Mouse (Mus musculus) adrenal gland, postnatal 25 days (tissue): ENCODE results near the gene Cdkl2. TPM values are rescaled to one million over a fixed set of nuclear protein-coding genes. Genes with fewer than 3 reads are reported as not detected.
A peak's percentile ranks its signal among the peaks of the same experiment; 100 is the strongest.

Source experiments
- DNase-seq: peaks from one replicate; pipeline ENCODE4 v3.0.0; 2021; ENCODE audit warnings: mixed read lengths
- long read RNA-seq: library from polyadenylated mRNA; stranded (forward); transcript quantifications from one replicate; pipeline ENCODE4 v2.0.0, GENCODE M21; 2021
- total RNA-seq: library from RNA; stranded (reverse); gene quantifications from 2 replicates; pipeline ENCODE4 v1.2.3, GENCODE M21; 2021

Cdkl2 gene
- 4.6 and 6.5 TPM in 2 replicates for total RNA-seq
- long read RNA-seq, full-length matches to known transcripts = 2 of 4 reads
- long read RNA-seq, partial matches to known transcripts = 2 of 4 reads
- long read RNA-seq, other reads (novel, unspliced or antisense) = 0 of 4 reads

DNA sequence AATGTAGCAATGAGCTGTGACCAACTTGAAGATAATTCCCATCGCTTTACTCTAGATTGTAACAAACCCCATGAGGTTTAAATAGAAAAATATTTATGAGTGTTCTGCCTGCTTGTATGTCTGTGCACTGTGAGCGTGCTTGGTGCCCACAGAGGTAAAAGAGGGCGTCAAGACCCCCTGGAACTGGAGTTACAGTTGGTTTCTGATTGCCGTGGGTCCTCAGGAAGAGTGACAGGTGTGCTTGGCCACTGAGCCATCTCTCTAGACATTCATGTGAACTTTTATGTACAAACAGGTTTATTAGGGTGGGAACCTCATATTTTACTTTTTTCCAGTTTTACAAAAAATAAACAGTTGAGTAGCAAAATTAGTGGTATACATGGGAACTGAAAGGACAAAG lies at the start of gene Cdkl2:
Gene Cdkl2, minus strand, starts transcription at position 101 of the 400 bp plus-strand sequence.
- DNase-seq = no peak

DNA sequence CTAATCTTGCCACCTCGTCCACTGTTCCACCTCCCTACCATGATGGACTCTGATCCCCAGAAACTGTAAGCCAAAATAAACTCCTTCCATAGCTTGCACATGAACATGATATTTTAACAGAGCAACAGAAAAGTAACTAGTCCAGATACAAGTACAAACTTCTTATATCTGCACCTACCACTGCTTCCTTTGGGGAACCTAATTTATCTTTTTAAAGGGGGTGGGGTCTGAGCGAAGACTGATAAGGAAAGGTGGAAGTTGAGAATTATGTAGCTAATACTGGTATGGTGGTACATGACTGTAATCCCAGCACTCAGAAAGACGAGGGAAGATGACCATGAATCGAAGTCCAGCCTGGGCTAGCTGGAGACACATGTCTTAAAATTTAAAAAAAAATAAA lies 43.8 kb upstream of the Cdkl2 start:
- DNase-seq = no peak

DNA sequence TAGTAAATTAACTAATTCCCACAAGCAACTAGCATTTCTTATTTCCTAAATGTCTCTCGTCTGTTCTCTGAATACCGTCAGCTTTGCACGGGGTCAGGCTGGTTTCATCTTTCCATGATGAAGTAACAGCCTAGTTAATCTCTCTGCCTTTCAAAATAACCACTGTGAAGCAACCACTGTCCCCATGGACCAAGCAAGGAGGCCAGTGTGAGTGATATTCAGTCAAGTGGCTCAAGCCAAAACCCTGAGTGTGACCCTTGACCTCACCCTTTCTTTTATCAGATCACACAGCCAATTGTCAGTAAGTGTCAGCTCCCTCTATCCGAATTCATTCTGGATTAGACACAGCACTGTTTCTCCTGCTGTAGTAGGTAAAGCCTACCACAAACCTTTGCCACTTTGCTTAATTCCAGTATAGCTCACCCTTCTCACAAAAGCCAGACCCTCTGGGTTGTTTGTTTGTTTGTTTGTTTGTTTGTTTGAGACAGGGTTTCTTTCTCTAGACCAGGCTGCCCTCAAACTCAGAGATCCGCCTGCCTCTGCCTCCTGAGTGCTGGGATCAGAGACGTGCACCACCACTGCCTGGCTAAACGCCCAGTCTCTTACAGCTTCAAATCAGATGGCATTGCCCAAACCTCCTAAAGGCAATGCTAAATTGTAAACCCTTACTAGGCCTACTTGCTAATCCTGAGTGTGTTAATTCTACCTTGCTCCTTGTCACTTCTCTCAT lies 42.3 kb upstream of the Cdkl2 start:
- DNase-seq = no peak

DNA sequence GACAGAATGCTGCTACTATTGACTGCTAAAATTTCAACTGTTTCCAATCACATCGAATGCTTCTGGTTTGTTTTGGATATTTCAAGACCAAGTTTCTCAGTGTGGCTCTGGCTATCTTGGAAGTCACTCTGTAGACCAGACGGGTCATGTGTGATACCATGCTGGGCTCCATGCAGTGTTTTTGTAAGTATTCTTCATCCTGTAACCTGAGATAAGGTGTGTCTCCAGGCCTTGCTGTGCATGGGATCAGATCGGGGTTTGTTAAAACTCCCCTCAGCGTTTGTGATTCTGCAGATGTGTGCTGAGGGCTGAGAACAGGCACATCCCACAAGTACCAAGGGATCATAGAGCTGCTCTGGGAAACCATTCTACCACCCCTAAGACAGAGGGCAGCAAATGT lies 41.6 kb upstream of the Cdkl2 start:
- no peak for DNase-seq

DNA sequence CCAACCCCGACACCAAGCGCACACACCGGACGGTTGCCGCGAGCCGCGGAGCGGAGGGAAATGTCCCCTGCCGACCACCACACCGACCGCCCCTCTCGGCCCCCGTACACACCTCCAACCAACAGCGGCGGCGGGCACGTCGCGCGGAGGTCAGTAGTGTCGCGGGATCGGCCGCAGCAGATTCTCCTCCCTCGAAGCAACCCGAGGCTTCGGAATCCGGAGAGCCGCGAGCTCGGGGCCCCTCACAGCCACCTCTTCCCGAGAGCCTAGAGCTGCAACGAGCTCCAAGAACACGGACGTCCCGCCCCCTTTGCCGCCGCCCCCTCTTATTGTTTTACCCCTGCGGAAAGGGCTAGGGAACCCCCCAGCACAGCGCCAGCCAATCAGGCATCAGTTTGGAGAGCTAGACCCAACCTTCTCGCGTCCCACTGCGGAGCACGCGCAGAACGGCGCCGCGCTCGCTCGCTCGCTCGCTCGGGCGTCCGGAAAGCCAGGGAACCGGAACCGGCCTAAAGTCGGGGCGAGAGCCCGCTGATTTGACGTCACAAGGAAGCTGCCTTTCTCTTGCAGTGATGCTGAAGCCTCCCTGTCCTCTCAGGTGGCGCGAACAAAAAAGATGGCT lies 39.8 kb upstream of the Cdkl2 start, which contains the start of gene G3bp2:
Gene G3bp2, minus strand, starts transcription at position 303 of the 622 bp plus-strand sequence.
- DNase-seq = peak; percentile 98

DNA sequence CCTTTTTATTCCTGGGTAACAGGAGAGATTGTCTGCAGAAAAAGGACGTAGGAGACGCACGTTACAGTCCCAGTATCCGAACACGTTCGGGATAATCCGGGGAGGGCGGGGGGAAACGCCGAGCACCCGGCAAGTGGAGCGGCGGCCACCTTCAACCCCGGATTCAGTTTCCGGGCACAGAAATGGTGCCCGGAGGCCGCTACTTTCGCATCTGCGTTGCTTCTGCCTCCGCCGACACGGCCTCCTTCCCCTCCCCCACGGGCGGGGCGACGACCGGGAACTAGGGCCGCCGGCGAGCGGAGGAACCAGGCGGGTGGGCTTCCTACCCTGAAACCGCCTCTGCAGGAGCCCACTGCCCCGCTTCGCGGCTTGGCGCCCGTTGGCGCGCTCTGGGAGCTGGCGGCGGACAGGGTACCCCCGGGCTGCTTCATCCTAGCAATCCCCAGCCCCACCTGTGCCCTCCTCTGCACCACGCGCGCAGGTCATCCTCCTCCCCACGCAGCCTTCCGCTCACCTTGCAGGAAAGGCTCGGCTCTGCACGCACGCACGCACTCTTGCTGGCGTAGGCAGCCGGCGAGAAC lies 39.2 kb upstream of the Cdkl2 start:
- peak; percentile 74 for DNase-seq

DNA sequence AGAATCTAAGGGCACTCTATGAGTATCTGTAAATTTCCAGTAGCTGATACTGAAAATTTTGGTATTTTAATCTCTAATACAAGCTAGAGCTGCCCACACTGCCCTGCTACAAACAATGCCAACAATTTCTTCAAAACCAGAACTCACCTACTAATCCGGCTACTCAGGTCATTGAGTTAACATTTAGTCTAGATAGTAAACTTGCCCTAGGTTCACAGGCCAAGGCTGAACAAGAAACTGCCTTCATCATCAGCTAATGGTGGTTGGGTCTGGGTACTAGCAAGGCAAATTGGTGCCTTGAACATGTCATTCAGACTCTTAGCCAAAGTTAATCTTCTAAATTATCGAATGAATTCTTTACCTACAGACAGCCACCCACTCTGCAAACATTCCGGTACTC lies 37.6 kb upstream of the Cdkl2 start:
- DNase-seq = no peak

DNA sequence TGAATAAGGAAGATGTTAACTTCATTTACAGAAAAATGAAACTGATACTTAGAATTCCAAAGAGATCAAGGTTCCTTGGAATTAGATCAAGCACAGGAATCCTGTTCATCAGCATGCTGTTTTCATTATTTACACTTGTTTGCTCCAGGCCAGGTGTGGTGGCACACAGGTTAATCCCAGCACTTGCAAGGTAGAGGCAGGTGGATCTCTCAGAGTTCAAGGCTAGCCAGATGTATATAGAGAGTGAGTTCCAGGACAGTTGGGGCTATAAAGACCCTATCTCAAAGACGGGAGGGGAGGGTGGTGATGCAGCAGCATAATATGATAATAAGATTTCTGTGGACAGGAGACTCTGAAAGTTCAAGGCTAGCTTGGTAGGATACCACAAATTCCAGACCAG lies 36.7 kb upstream of the Cdkl2 start:
- DNase-seq = no peak

DNA sequence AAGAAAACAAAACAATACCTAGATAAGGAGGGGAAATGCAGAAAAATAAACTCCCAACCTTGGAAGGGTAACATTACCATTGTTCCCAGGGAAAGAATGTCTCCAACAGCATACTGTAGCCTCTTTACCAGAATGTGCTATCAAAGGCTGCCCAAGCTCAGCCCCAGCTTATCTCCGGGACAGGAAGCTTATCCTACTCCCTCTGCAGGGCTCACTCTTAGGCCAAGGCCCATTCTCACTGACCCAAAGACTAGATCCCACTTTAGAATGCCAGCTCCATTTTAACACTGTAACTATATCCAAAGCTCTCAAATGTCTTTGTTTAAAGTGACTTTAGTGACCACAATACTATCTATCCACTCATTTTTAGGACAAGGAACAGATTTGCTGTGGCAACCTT lies 35.6 kb upstream of the Cdkl2 start:
- no peak for DNase-seq

DNA sequence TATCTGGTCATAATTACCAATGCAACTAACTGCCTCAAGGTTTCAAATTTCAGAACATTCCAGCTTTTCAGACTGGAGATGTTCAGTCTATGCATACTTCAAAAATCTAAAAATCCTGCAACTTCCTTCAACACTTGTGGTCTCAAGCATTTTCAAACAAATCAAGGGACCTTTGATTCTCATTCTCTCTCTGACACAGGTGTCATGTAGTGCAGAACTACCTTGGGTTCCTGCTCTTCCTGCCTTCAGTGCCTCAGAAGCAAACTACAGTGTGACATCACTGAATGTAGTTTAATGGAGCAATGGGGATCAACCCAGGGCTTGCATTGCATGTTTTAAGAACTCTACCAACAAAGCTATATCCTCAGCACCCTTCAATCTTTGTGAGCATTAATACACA lies 35.1 kb upstream of the Cdkl2 start:
- no peak for DNase-seq

DNA sequence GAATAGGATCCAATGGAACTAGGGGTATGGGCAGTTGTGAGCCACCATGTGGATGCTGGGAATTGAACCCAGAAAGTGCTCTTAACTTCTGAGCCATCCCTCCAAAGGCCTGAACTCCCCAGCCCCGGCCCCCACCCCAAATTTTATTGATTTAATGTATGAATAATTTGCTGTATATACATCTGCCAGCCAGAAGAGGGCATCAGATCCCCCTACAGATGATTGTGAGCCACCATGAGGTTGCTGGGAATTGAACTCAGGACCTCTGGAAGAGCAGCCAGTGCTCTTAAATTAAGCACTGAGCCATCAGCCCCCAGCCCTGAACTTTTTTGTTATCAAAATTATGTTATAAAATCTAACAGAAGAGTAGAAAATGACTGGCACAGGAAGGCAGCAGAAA lies 32.6 kb upstream of the Cdkl2 start:
- no peak for DNase-seq

DNA sequence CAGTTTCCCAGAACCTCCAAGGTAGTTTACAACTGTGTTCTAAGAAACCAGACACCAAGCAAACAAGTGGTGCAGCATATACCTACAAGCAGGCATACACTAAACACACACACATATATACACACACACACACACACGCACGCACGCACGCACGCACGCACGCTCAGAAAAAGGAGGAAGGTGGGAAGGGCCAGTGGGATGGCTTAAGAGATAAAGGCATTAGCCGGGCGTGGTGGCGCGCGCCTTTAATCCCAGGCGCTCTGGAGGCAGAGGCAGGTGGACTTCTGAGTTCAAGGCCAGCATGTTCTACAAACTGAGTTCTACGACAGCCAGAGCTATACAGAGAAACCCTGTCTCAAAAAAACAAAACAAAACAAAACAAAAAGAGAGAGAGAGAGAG lies 30.4 kb upstream of the Cdkl2 start:
- no peak for DNase-seq

DNA sequence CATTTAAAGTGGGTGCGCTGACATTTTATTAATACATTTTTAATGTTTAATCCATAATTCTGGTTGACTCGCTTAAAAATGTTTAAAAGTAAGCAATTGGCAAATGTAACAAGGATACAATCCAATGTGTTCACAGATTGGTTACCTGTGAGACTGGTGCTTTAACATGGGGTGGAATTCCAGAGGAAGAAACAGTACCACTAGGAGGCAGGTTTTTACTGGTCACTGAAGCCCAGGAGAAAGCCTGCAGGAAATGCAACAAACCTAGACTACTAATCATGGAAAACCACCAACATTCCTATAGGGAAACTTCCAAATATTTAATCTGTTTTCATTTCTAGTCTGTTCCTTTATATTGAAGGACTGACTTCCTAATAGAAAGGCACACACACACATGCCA lies 19.5 kb upstream of the Cdkl2 start:
- no peak for DNase-seq

DNA sequence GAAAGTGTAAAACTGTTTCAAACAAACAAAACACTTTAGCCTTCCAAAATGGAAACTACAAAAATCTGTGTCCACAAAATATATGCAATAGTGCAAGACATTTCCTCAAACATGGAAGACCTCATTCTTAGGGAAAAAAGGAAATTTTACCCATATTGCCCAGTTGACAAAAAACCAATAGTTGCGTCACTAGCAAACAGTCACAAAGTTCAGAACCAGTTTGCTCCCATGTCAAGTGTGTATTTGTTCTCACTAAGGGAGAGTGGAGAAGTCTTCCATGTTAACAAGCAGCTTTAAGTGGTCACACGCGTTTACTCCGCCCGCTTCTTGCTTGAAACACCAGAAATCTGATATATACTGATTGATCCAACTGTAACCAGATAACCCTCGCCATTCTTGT lies 9.2 kb upstream of the Cdkl2 start:
- no peak for DNase-seq

DNA sequence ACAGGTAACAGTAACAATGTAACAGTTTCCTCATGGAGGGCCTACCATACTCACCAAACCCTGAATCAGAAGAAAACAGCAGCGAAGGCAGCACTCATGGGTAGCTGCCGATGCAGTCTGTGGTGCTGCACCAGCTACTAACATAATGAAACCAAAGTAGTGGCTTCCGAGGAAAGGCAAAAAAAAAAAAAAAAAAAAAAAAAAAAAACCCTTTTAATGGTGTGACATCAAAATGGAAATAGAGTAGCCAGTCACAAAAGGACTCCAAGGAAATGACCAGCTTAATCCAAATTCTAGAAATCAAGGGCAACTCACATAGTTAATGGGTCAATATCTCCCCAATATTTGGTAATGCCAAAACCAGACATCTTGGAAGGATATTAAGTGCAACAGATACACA lies 6.7 kb upstream of the Cdkl2 start:
- DNase-seq = no peak

DNA sequence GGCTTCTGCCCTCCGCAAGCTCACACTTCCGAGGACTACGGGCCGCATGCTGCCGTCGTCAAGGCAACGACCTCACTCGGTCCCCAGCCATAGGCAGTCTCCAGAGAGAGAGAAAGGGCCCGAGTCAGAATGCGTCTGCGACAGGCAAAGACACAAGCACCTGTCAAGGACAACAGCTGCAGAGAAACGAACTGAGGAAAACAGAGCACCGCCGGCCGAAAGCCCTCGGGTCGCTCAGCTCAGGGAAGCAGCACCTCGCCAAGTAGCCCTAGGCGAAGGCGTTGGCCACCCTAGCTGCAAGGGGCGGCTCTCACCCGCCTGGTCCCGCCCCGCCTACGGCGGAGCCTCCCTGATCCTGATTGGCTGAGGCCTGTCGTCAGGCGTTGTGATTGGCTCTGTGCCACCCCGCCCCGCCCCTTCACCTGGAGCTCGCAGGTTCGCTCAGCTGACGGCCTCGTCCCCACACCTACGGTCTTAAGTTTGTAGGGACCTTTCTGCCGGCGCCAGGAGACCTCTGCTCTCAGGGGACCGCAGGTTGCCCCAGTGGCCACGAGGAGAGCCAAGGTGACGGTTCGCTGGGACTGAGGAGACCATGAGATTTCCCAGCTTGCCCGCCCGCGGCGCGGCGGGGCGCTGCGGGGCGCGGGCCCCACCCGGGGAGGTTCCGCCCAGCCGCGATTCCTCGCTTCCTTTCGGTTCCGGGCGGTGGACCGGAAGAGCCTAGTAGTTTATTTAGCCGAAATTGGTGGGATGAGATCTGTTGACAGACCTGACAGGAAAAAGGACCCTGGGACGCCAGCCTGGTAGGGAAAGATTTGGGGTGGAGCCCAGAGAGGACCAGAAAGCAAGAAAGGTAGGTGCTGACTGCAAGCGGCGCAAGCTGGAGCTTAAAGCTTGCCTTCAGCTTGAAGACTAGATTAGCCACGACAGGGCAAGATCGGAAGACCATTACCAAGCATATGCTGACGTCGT lies 1.0 kb downstream of the Cdkl2 start:
- peak; percentile 95 for DNase-seq

DNA sequence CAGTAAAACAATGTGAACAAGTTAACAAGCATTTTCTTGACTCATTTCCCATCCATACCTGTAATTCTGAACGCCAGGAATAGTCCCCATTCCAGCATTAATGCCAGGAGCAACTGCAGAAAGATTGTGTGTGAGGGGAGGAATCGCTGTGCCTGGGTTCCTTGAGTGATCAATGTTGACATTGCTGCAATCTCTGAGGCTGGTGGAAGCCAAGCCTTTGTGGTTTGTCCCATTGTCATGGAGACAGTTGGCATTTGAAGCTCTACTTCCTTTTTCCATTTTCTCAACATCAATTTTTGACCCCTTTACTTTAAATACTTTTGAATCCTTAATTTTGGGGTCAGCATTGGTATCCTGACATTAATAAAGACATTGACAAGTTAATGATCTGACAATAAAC lies 23.7 kb downstream of the Cdkl2 start:
- DNase-seq = no peak

DNA sequence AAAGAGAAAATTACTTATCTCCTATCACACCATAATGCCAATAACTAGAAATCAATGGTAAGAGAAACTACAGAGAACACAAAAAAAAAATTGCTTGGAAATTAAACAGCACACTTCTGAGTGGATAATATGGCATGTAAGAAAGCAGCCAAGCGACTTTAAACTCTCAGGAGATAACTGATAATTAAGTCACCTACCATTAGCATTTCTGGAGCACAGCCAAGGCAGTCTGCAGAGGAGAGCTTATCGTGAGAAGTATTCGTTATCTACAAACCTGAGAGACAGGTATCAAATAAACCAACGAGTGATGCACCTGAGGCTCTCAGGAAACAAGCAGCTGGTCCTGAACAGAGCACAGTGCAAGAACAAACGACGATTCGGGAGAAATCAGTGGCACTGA lies 31.9 kb downstream of the Cdkl2 start:
- DNase-seq = no peak

DNA sequence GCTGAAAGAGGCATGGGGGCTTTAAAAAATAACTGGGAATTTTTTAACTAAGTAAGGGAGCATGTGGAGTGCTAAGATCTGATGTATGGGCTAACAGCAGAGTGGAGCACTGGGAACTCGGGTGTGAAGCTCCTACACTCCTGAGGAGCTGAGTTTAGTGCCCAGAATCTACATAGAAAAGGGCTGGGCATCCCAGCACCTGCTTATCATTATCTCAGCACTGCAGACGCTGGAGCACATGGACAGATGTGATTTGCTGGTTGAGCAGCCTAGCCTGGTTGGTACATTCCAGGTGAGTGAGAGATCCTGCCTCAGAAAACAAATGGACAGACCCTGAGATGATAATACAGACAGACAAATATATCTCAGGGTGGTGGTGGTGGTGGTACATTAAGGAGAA lies 33.9 kb downstream of the Cdkl2 start:
- DNase-seq = no peak

DNA sequence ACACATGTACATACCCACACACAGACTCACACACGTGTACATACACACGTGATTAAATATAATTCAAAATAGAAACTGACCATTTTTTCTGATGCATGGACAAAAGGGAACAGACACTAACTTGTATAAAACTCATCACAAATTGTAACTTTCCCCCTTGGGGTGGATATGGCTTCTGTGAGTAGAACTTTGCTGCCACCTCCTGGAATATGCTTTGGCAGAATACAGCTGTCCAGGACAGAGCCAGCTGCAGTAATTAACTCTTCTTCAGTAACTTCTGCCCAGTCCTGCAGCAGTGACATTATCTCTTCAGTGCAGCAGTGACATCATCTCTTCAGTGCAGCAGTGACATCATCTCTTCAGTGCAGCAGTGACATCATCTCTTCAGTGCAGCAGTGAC lies 40.7 kb downstream of the Cdkl2 start:
- DNase-seq = no peak

DNA sequence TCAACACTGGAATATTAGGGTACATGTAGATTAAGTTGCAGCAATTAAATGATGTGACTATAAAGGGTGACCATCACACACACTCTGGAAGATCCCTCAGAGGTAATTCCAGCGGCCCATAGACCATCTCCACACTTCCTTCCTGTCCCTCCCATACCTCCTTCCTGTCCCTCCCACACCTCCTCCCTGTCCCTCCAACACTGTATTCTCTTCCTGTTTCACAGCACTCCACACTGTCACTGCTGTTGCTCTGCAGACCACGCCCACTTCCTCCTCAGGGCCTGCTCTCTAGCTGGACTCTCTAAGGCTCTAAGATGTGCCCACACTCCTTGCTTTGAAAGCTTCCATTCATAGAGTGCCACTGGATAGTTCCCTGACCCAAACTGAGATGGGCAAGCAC lies 42.9 kb downstream of the Cdkl2 start:
- no peak for DNase-seq

DNA sequence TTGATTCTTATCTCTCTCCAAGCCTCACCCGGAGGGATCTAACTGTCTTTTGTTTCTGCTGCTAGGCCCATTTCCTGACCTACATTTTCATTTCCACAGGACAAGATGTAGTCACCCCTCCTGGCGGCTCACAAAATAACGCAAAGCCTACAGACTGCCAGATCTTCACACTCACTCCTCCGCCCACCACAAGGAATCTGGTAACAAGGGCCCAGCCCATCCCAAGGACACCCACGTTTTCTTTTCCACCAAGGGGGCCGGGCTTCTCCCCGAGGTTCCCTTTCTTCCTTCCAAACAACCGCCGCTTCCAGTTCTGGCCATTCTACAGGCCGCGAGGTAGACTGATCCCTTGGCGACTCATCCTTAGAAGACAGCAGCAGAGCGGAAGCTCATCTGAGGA lies 49.1 kb downstream of the Cdkl2 start:
- peak; percentile 13 for DNase-seq
